Mouse (Mus musculus): ENCODE results near the gene Snrnp25.

Snrnp25 gene

DNA sequence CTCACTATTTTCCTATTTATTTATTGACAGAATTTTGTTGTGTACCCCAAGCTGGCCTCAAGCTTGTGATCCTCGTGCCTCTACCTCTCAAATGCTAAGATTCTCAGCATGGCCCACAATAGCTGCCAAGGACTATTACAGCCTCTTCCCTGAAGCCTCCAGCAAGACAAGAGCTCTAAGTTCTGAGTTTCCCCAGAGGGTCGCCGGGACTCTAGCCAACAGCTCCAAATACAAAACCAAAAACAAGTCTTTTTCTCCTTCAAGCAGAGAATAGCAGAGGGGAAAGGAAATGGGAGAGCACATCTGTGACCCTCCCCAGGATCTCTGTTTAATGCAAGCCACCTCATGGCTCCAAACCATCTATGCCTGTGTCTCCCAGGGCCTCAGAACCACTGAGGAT lies 38.8 kb downstream of the Snrnp25 start:
- no peak for DNase-seq (ENCODE audit: low spot score in 2 of 2)

DNA sequence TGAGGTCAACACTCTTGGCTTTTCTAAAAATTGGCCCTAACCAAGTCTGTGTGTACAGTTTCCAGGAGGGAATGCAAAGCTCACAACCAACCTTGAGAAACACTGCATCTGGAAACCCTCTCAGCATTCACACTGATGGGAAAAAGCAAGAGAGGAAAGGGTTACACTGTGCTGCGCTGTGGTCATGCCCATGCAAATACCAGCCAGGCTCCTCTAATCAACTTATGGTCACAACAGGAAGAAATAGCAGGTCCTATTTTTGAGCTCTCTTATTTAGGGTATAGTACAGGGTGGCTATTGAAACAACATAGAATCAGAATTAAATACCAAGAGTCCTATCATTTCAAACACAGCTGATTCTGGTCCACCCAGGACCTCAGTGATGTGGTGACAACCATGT lies 39.4 kb downstream of the Snrnp25 start:
- DNase-seq (ENCODE audit: low spot score in 2 of 2): no peak

DNA sequence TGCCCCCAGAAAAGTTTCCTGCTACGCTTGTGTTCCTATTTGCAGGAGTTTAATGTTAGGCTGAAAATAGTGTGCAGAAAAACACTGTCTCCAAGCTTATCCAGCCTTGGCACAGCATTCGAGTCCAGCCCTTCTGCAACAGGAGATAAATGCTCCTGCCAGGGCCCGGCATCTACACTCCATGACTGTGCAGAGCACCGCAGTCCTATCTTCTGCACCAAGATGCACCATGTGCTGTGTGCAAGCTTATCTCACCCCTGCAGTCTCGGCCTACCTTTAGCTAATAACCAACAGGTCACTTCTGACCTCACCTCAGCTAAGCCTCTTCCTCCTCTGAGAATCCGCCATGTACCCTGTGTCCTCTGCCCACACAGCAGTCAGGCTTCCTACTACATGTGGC lies 40.4 kb downstream of the Snrnp25 start:
- no peak for DNase-seq (ENCODE audit: low spot score in 2 of 2)

DNA sequence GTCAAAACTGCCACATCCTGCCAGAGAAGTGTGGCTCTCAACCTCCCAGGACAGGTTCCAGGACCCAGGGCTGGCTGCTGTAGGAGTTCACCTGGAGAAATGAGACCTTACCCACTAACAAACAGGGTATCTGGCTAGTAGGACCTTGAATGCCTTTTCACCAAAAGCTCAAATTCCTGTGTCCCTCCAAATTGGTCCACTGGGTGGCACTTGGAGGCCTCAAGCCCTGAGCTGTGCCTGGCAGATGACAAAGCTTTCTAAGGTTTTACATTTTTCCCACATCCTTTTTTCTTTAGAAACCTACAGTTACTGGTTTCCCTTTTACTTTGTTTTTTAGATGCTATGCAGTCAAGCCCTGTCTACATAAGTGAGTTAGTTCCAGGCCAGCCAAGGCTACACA lies 41.9 kb downstream of the Snrnp25 start:
- DNase-seq (ENCODE audit: low spot score in 2 of 2): no peak

DNA sequence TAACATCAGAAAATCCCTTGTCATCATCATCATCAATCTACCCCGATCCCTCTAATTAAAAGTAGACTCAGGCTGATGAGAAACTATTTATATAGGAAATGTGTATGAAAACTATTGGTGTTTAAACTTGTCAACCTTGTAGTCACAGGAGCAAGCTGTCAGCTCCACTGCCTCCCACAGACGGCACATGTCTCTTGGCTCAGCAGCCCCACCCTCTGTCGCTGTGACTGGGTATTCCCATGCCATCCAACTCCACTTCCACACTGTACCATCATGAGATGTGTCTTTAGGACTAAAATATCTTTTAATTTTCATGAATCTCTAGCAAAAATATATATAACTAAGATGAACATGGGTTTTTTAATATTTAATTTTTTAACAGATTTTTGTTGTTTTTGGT lies 43.1 kb downstream of the Snrnp25 start:
- DNase-seq (ENCODE audit: low spot score in 2 of 2): no peak

DNA sequence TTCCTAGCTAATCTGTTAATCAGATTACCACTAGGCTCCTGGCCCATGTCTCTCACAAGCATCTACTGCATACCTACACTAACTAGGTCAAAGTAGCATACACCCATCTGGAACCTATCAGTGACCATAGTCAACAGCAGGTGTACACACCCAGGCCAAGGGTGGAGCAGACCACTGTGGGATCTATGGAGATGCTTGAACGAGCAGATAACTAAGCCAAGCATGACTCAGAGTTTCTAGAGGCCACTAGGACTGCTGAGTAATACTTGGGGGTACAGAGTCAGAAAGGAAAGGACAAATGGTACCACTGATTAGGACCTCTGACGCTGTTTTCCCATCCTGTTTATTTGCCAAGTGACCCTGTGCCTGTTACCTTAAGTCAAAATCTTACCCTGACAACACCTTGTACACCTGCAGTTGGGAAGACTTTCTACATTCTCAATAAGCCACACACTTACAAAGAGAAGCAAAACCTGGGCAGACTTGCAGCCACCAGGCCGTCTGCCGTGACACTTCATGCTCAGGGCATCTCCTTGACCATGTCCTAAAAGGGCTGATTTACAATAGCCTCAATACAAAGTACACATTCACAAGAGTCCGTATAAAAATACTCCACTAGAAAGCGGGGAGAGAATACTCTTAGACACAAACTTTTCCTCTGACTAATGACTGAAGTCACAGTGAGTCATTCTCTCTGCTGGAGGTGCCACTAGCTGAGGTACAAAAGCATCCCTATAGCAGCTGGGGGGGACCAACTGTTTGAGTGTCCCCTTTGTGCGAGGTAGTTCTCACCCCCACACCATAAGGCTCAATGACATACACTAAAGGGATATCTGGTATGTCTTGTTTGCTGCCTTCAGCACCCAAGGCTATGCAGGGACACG lies 45.9 kb downstream of the Snrnp25 start:
- DNase-seq (ENCODE audit: low spot score in 2 of 2): no peak

DNA sequence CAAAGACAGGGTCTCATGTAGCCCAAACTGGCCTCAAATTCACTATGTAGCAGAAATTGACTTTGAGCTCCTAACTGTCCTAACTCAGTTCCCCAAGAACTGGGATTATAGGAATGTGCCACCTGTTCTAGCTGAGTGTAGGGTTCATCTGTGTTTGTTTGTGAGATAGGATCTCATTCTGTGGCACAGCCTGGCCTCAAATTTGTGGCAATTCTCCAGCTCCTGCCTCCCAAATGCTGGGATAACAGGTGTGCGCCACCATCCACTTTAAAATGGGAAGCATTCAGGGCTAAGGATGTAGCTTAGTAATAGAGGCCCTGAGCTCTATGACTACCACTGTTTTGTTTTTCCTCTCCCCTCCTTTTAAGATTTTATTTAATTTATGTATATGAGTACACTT lies 47.9 kb downstream of the Snrnp25 start:
- DNase-seq (ENCODE audit: low spot score in 2 of 2): no peak

DNA sequence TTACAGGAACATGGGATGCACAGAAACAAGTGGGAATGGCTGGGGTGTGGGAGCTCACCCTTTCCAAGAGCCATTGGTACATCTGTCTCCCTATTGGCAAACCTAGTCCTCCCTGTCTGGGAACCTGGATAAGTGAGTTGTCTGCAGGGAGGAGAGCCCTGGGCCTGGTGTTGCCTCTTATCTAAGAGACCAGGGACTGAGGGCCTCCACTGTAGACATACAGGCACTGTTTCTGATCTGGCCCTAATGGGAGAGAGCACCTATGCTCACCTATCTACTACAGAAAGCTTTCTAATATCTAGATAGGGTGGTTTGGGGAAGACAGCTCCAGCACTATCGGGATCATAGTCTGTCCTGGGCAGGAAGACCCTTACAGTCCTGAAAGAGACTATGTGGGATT lies 50.9 kb downstream of the Snrnp25 start:
- DNase-seq (ENCODE audit: low spot score in 2 of 2): no peak

DNA sequence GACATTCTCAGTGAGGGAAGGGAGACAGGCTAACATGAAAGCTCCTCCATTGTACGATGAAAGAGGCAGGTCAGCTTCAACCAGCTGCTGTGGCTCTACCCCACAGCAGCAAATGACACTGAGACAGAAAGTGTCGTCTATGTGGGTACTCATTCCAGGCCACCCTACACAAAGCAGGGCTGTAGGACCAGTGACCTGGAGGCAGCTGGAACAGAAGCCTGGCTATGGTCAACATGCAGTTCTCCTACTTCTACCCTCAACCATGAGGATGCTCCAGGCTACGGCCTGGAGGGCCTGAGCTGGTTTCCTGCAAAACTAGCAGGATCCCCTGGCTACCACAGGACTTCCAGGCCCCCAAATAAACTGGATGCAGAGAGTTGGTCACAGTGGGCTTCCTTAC lies 51.4 kb downstream of the Snrnp25 start:
- DNase-seq (ENCODE audit: low spot score in 2 of 2): no peak

Measured in urinary bladder, postnatal 36 days (tissue).